16 mouse cellular contexts compared by ENCODE assay signal in the genomic region with DNA sequence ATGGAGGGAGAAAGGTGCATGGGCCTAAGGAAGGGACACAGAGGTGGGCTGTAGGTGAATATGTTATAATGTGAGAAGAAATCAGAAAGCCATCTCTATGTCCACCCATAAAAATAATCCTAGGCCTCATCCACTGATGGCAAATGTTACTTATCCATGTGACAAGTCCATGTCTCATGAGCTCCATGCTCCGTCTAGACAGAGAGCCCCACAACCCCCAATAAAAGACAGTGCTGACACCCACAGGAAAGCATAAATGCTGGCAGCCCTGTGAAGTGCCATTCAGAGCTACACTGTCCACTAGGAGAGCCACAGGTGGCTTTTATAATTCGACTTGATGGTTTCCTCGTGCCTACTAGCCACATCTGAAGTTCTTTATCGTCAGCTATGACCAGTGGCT.
"Had no signal": no experiment of that assay in that cellular context is flagged by ENCODE, and none has a peak within 500 bp of the region (broad histone marks: within the 10 kb centered on the region; RNA-seq: fewer than 3 reads in every experiment).

No protein-coding gene starts in this region.

- H3K27me3 ChIP-seq: neural tube, embryonic 13.5 days; neural tube, embryonic 15.5 days; stomach, embryonic 15.5 days had no signal

- DNase-seq: retina, postnatal 1 day; right cerebral cortex, adult 18-20 months; right cerebral cortex, postnatal 14 days; right cerebral cortex, postnatal 25 days; right cerebral cortex, postnatal 4 days; spleen, adult 18-20 months; thymus, adult 18-20 months; thymus, adult 2 months; thymus, postnatal 14 days; thymus, postnatal 25 days; thymus, postnatal 36 days; thymus, postnatal 4 days had no signal

- H3K9me3 ChIP-seq: neural tube, embryonic 13.5 days; neural tube, embryonic 15.5 days; stomach, embryonic 15.5 days had no signal

- H3K4me2 ChIP-seq: neural tube, embryonic 13.5 days; neural tube, embryonic 15.5 days; stomach, embryonic 15.5 days had no signal

- H3K4me1 ChIP-seq: stomach, embryonic 15.5 days had no signal

- H3K9ac ChIP-seq: neural tube, embryonic 13.5 days; neural tube, embryonic 15.5 days; stomach, embryonic 15.5 days had no signal

- H3K27ac ChIP-seq: neural tube, embryonic 13.5 days; neural tube, embryonic 15.5 days; stomach, embryonic 15.5 days; stomach, postnatal 0 days had no signal

- H3K36me3 ChIP-seq: stomach, embryonic 15.5 days had no signal

- H3K4me3 ChIP-seq: neural tube, embryonic 13.5 days; neural tube, embryonic 15.5 days; stomach, embryonic 15.5 days had no signal
